Mouse (Mus musculus) cerebellum, adult 2 months (tissue): ENCODE results near the gene Scyl2. TPM values are rescaled to one million over a fixed set of nuclear protein-coding genes. Genes with fewer than 3 reads are reported as not detected.
"Not testable (repeated sequence)": the region's sequence is repeated elsewhere in the genome, so short reads cannot be mapped to it uniquely, and the experiment has no call there.

Experiments used
- DNase-seq, 2 experiments: peaks; one replicate each; pipeline ENCODE4 v3.0.0; 2021
- H3K27ac ChIP-seq: fragments of 200-500 bp; 2 replicates; pipeline ENCODE4 v1.5.1; 2012; ENCODE audit warnings: low read length, control low read depth, inconsistent platforms; ENCODE audit not compliant: insufficient read depth
- H3K27me3 ChIP-seq: fragments of 200-500 bp; 2 replicates; pipeline ENCODE4 v1.6.1; 2012; ENCODE audit warnings: inconsistent platforms, mild to moderate bottlenecking, low read length, moderate library complexity; ENCODE audit not compliant: control insufficient read depth, insufficient read depth
- H3K4me1 ChIP-seq: fragments of 200-500 bp; 2 replicates; pipeline ENCODE4 v1.6.1; 2011; ENCODE audit warnings: low read length; ENCODE audit not compliant: control insufficient read depth, insufficient read depth
- H3K4me3 ChIP-seq: fragments of 200-500 bp; replicated peaks from 2 replicates; pipeline ENCODE3; 2011; ENCODE audit warnings: mild to moderate bottlenecking, low read depth, low read length, control low read depth; ENCODE audit not compliant: insufficient read depth
- CTCF ChIP-seq: fragments of 200-500 bp; IDR thresholded peaks from 2 replicates; pipeline ENCODE4 v1.5.1; 2011; ENCODE audit warnings: low read depth, mild to moderate bottlenecking, control low read depth, low read length, moderate library complexity, borderline replicate concordance; ENCODE audit not compliant: insufficient read depth
- POLR2A ChIP-seq: fragments of 200-500 bp; IDR thresholded peaks from 2 replicates; pipeline ENCODE4 v1.6.1; 2011; ENCODE audit warnings: low read length, control low read depth, borderline replicate concordance; ENCODE audit not compliant: insufficient read depth
- WGBS: fragments of 180-500 bp; shearing (Covaris S2); methylation state at CpG from one replicate; pipeline ENCODE4 v1.1.7; 2018; 5-methylcytosine and 5-hydroxymethylcytosine counted together
- polyA plus RNA-seq: library from polyadenylated mRNA; depleted of rRNA; stranded (reverse); fragments of >200 nt; gene quantifications from 2 replicates; pipeline ENCODE4 v1.2.3, GENCODE M21; 2012

The Scyl2 gene
- polyA plus RNA-seq, 1 experiment, result 29.7 TPM

- DNase-seq, result peak; percentile 41 to 64
- peaks cover 16% of the 10 kb centered on the region for H3K4me1 ChIP-seq
- H3K27ac ChIP-seq, result peak overlapping the region; percentile 71; the same call in 1 of the 2 replicates
- no peaks in the 10 kb centered on the region for H3K27me3 ChIP-seq
- WGBS, result 10% methylated on average over 4 of the region's 4 CpGs
- TF ChIP-seq POLR2A (no peak), CTCF (no peak)
- H3K4me3 ChIP-seq, result no peak overlapping the region
Observed at GRCm38 (mm10) chr10:89676609-89677008, 9.5 kb downstream of the Scyl2 start.

- peaks cover 13% of the 10 kb centered on the region for H3K4me1 ChIP-seq
- not testable (repeated sequence) for DNase-seq, H3K27ac ChIP-seq, H3K4me3 ChIP-seq, H3K27me3 ChIP-seq
- 95% methylated on average over 5 of the region's 5 CpGs for WGBS
Observed at GRCm38 (mm10) chr10:89670371-89670770, 15.7 kb downstream of the Scyl2 start.

- Histone ChIP-seq H3K4me3 (no peak overlapping the region), H3K27ac (no peak overlapping the region), H3K27me3 (no peaks in the 10 kb centered on the region), H3K4me1 (peaks cover 13% of the 10 kb centered on the region)
- WGBS, result 76% methylated on average over 7 of the region's 7 CpGs
- no peak for DNase-seq
- TF ChIP-seq POLR2A (no peak), CTCF (no peak)
Observed at GRCm38 (mm10) chr10:89667571-89667970, 18.5 kb downstream of the Scyl2 start.

- peaks cover 13% of the 10 kb centered on the region for H3K4me1 ChIP-seq
- WGBS, result 10% methylated on average over 9 of the region's 9 CpGs
Observed at GRCm38 (mm10) chr10:89665679-89666078, 20.4 kb downstream of the Scyl2 start.

GRCm38 (mm10) chr10:89664977-89665645 lies 21.0 kb downstream of the Scyl2 start:
- H3K4me1 ChIP-seq, result peaks cover 8% of the 10 kb centered on the region
- no peaks in the 10 kb centered on the region for H3K27me3 ChIP-seq
- no peak for TF ChIP-seq POLR2A
- H3K4me3 ChIP-seq, result no peak overlapping the region
- DNase-seq, result peak in 1 of 2 experiments; percentile 63
- WGBS, result 71% methylated on average over 8 of the region's 8 CpGs
- H3K27ac ChIP-seq, result 0 out of 2 replicates have a peak overlapping the region, but pooled peaks have one; percentile 18

More at GRCm38 (mm10) chr10:89665679-89666078, 20.4 kb downstream of the Scyl2 start:
- TF ChIP-seq POLR2A, result no peak
- no peak for TF ChIP-seq CTCF
- DNase-seq, result peak; percentile 80 to 86
- no peaks in the 10 kb centered on the region for H3K27me3 ChIP-seq
- no peak overlapping the region for H3K4me3 ChIP-seq
- H3K27ac ChIP-seq, result 0 out of 2 replicates have a peak overlapping the region, but pooled peaks have one; percentile 18

- H3K4me3 ChIP-seq, result no peak overlapping the region
- H3K27me3 ChIP-seq, result no peaks in the 10 kb centered on the region
- DNase-seq, result peak; percentile 73 to 80
- peaks cover 7% of the 10 kb centered on the region for H3K4me1 ChIP-seq
- H3K27ac ChIP-seq, result no peak overlapping the region
- TF ChIP-seq CTCF, result no peak
- TF ChIP-seq POLR2A, result no peak
- WGBS, result 26% methylated on average over 5 of the region's 5 CpGs
Observed at GRCm38 (mm10) chr10:89656366-89656765, 29.7 kb downstream of the Scyl2 start.

GRCm38 (mm10) chr10:89652912-89653311 lies 33.2 kb downstream of the Scyl2 start:
- Histone ChIP-seq H3K4me3 (no peak overlapping the region), H3K4me1 (peaks cover 7% of the 10 kb centered on the region), H3K27me3 (no peaks in the 10 kb centered on the region), H3K27ac (no peak overlapping the region)
- TF ChIP-seq POLR2A (no peak), CTCF (no peak)
- 88% methylated on average over 8 of the region's 8 CpGs for WGBS
- no peak for DNase-seq

- Histone ChIP-seq H3K27ac (no peak overlapping the region), H3K27me3 (no peaks in the 10 kb centered on the region), H3K4me1 (peaks cover 3% of the 10 kb centered on the region; the same call in 1 of the 2 replicates), H3K4me3 (no peak overlapping the region)
- 66% methylated on average over 1 of the region's 1 CpGs for WGBS
- DNase-seq, result no peak
- TF ChIP-seq CTCF, result no peak
- TF ChIP-seq POLR2A, result no peak
Observed at GRCm38 (mm10) chr10:89651691-89652090, 34.4 kb downstream of the Scyl2 start.
